Mouse (Mus musculus): ENCODE measurements around the gene Lypd4.
"Not testable (repeated sequence)": the region's sequence is repeated elsewhere in the genome, so short reads cannot be mapped to it uniquely, and the experiment has no call there.

The Lypd4 gene

GRCm38 (mm10) chr7:24869532-24870165 lies at the start of gene Lypd4, which contains the start of gene Dmrtc2:
Gene Lypd4, minus strand, starts transcription at chr7:24869941.
Gene Dmrtc2, plus strand, starts transcription at chr7:24870057.
- DNase-seq (ENCODE audit: low read depth, low spot score), result peak; percentile 92

- DNase-seq (ENCODE audit: low read depth, low spot score), result no peak
Measured at GRCm38 (mm10) chr7:24918763-24919323, 49.1 kb upstream of the Lypd4 start.

GRCm38 (mm10) chr7:24912480-24912879 lies 42.7 kb upstream of the Lypd4 start:
- DNase-seq (ENCODE audit: low read depth, low spot score), result no peak

- peak; percentile 67 for DNase-seq (ENCODE audit: low read depth, low spot score)
Measured at GRCm38 (mm10) chr7:24907211-24907748, 37.5 kb upstream of the Lypd4 start.

GRCm38 (mm10) chr7:24906551-24906950 lies 36.8 kb upstream of the Lypd4 start:
- peak; percentile 60 for DNase-seq (ENCODE audit: low read depth, low spot score)

GRCm38 (mm10) chr7:24904936-24905335 lies 35.2 kb upstream of the Lypd4 start:
- DNase-seq (ENCODE audit: low read depth, low spot score), result peak; percentile 85

- DNase-seq (ENCODE audit: low read depth, low spot score), result peak; percentile 98
Measured at GRCm38 (mm10) chr7:24904070-24904483, 34.3 kb upstream of the Lypd4 start.

- no peak for DNase-seq (ENCODE audit: low read depth, low spot score)
Measured at GRCm38 (mm10) chr7:24903444-24903825, 33.7 kb upstream of the Lypd4 start.

- DNase-seq (ENCODE audit: low read depth, low spot score), result peak; percentile 45
Measured at GRCm38 (mm10) chr7:24902630-24903443, 33.1 kb upstream of the Lypd4 start, which contains the start of gene Arhgef1. Gene Arhgef1, plus strand, starts transcription at chr7:24902912.

GRCm38 (mm10) chr7:24902264-24902629 lies 32.5 kb upstream of the Lypd4 start:
- no peak for DNase-seq (ENCODE audit: low read depth, low spot score)

GRCm38 (mm10) chr7:24901842-24902241 lies 32.1 kb upstream of the Lypd4 start:
- DNase-seq (ENCODE audit: low read depth, low spot score), result no peak

GRCm38 (mm10) chr7:24901114-24901513 lies 31.4 kb upstream of the Lypd4 start:
- DNase-seq (ENCODE audit: low read depth, low spot score), result no peak

- no peak for DNase-seq (ENCODE audit: low read depth, low spot score)
Measured at GRCm38 (mm10) chr7:24897959-24898358, 28.2 kb upstream of the Lypd4 start.

- DNase-seq (ENCODE audit: low read depth, low spot score), result peak; percentile 7
Measured at GRCm38 (mm10) chr7:24897224-24897623, 27.5 kb upstream of the Lypd4 start, which contains the start of gene Cd79a. Gene Cd79a, plus strand, starts transcription at chr7:24897381.

- DNase-seq (ENCODE audit: low read depth, low spot score), result no peak
Measured at GRCm38 (mm10) chr7:24896269-24896668, 26.5 kb upstream of the Lypd4 start.

GRCm38 (mm10) chr7:24895749-24896148 lies 26.0 kb upstream of the Lypd4 start:
- DNase-seq (ENCODE audit: low read depth, low spot score), result not testable (repeated sequence)

GRCm38 (mm10) chr7:24892125-24892583 lies 22.4 kb upstream of the Lypd4 start:
- peak; percentile 54 for DNase-seq (ENCODE audit: low read depth, low spot score)

- peak; percentile 53 for DNase-seq (ENCODE audit: low read depth, low spot score)
Measured at GRCm38 (mm10) chr7:24891241-24892124, 21.7 kb upstream of the Lypd4 start.

GRCm38 (mm10) chr7:24890281-24891216 lies 20.8 kb upstream of the Lypd4 start:
- peak; percentile 95 for DNase-seq (ENCODE audit: low read depth, low spot score)
